Mouse (Mus musculus) testis, adult 2 months (tissue): Measurements from ENCODE around the gene Trappc4.

Source experiments
- CTCF ChIP-seq: fragments of 200-500 bp; IDR thresholded peaks from 2 replicates; pipeline ENCODE4 v1.5.1; 2012; ENCODE audit warnings: low read depth, mild to moderate bottlenecking, inconsistent platforms, low read length, moderate library complexity; ENCODE audit not compliant: control insufficient read depth, insufficient read depth, insufficient replicate concordance
- POLR2A ChIP-seq: fragments of 200-500 bp; IDR thresholded peaks from 2 replicates; pipeline ENCODE4 v1.6.1; 2012; ENCODE audit warnings: low read depth, mild to moderate bottlenecking, inconsistent platforms, low read length, moderate library complexity; ENCODE audit not compliant: control insufficient read depth

DNA sequence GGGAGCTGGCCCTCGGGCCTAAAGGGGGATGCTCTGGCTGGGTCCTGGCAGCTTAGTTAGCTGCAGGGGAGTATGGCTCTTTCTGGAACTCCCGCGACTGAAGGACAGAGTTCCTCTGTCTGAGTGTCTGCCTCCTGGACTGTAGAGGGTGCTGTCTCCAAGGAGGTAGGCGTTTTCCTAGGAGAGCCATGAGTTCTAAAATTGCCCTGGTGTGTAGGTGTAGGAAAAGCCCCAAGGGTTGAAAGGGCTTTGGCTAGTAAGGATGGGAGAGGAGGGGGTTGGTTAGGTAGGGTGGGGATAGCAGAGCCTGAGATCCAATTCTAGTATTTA, 47.5 kb upstream of the Trappc4 start, which contains the start of gene Upk2:
- TF ChIP-seq CTCF (no peak), POLR2A (no peak)
